Mouse (Mus musculus) liver, postnatal 0 days (tissue): ENCODE data around the gene Vps37d. TPM values are rescaled to one million over a fixed set of nuclear protein-coding genes. Genes with fewer than 3 reads are reported as not detected.
A peak's percentile ranks its signal among the peaks of the same experiment; 100 is the strongest.
"Not testable (repeated sequence)": the region's sequence is repeated elsewhere in the genome, so short reads cannot be mapped to it uniquely, and the experiment has no call there.

Source experiments
- ATAC-seq: fragments of 200-750 bp; cut with Nextera tagmentation; 2 replicates; pipeline ENCODE4 v1.8.0; 2017; ENCODE audit warnings: mild to moderate bottlenecking, moderate library complexity
- DNase-seq: peaks from one replicate; pipeline ENCODE4 v3.0.0-alpha.2; 2016
- H3K27ac ChIP-seq: fragments of 300-500 bp; sonication (generic); 2 replicates; pipeline ENCODE4 v1.5.1; 2014; ENCODE audit warnings: antibody characterized with exemption, moderate library complexity, mild to moderate bottlenecking, low read depth
- H3K27me3 ChIP-seq: fragments of 300-500 bp; sonication (generic); 2 replicates; pipeline ENCODE4 v1.6.1; 2014; ENCODE audit warnings: low read length, control low read depth, mixed read lengths; ENCODE audit not compliant: insufficient read depth
- H3K36me3 ChIP-seq: fragments of 300-500 bp; sonication (generic); replicated peaks from 2 replicates; pipeline ENCODE4 v1.6.1; 2014; ENCODE audit warnings: mild to moderate bottlenecking, control low read depth, low read length, moderate library complexity, mixed read lengths; ENCODE audit not compliant: insufficient read depth
- H3K4me1 ChIP-seq: fragments of 300-500 bp; sonication (generic); 2 replicates; pipeline ENCODE4 v1.6.1; 2014; ENCODE audit warnings: antibody characterized with exemption, mild to moderate bottlenecking, control low read depth; ENCODE audit not compliant: insufficient read depth
- H3K4me2 ChIP-seq: fragments of 300-500 bp; sonication (generic); 2 replicates; pipeline ENCODE4 v1.6.1; 2014; ENCODE audit warnings: low read depth, mild to moderate bottlenecking, low read length, moderate library complexity, mixed read lengths
- H3K4me3 ChIP-seq: fragments of 300-500 bp; sonication (generic); 2 replicates; pipeline ENCODE4 v1.5.1; 2014; ENCODE audit warnings: low read depth, low read length
- H3K9ac ChIP-seq: fragments of 300-500 bp; sonication (generic); replicated peaks from 2 replicates; pipeline ENCODE4 v1.6.1; 2014; ENCODE audit warnings: mild to moderate bottlenecking, moderate library complexity
- H3K9me3 ChIP-seq: fragments of 300-500 bp; sonication (generic); 2 replicates; pipeline ENCODE4 v1.6.1; 2016; ENCODE audit warnings: mild to moderate bottlenecking, control low read depth, low read length, mixed read lengths
- CTCF ChIP-seq: sonication (generic); IDR thresholded peaks from 2 replicates; pipeline ENCODE4 v1.5.1; 2016; ENCODE audit warnings: antibody characterized with exemption, low read depth
- EP300 ChIP-seq: IDR thresholded peaks from 2 replicates; pipeline ENCODE4 v1.6.1; 2016; ENCODE audit warnings: antibody characterized with exemption, low read depth, mild to moderate bottlenecking
- WGBS: fragments of 180-500 bp; shearing (Covaris S2); extraction: QIAGEN DNeasy Blood & Tissue Kit; methylation state at CpG from one replicate; pipeline ENCODE4 v1.1.7; 2014; ENCODE audit not compliant: insufficient replicate concordance; 5-methylcytosine and 5-hydroxymethylcytosine counted together
- polyA plus RNA-seq: library from polyadenylated mRNA; unstranded; fragments of >200 nt; fragmentation: Nextera tagmentation; extraction: Ambion mirVana; gene quantifications from 2 replicates; pipeline ENCODE4 v1.2.1, GENCODE M21; 2015

Vps37d gene
- polyA plus RNA-seq, 1 experiment from 2014 or later = 0.80 TPM

GRCm38 (mm10) chr5:135053356-135053755, 24.7 kb downstream of the Vps37d start:
- DNase-seq = no peak
- H3K4me1 ChIP-seq = no peaks in the 10 kb centered on the region
- H3K9me3 ChIP-seq = no peaks in the 10 kb centered on the region
- 80% methylated on average over 12 of the region's 12 CpGs for WGBS
- no peaks in the 10 kb centered on the region for H3K27me3 ChIP-seq
- H3K27ac ChIP-seq = no peak overlapping the region
- no peak for TF ChIP-seq CTCF
- TF ChIP-seq EP300 = no peak
- H3K4me3 ChIP-seq = no peak overlapping the region
- ATAC-seq = no peak
- peaks cover 26% of the 10 kb centered on the region for H3K36me3 ChIP-seq
- no peak overlapping the region for H3K4me2 ChIP-seq
- no peak overlapping the region for H3K9ac ChIP-seq

- 75% methylated on average over 6 of the region's 6 CpGs for WGBS
- not testable (repeated sequence) for DNase-seq, H3K4me1 ChIP-seq, H3K4me3 ChIP-seq, H3K4me2 ChIP-seq, H3K9me3 ChIP-seq, H3K27ac ChIP-seq, ATAC-seq, H3K27me3 ChIP-seq, H3K9ac ChIP-seq
- H3K36me3 ChIP-seq = peaks cover 14% of the 10 kb centered on the region
Observed at GRCm38 (mm10) chr5:135049268-135049667, 28.8 kb downstream of the Vps37d start.

GRCm38 (mm10) chr5:135048539-135048938, 29.5 kb downstream of the Vps37d start:
- TF ChIP-seq CTCF (no peak), EP300 (no peak)

GRCm38 (mm10) chr5:135044575-135044974, 33.5 kb downstream of the Vps37d start:
- Histone ChIP-seq H3K4me3 (no peak overlapping the region), H3K36me3 (peaks cover 5% of the 10 kb centered on the region; the same call in 1 of the 2 replicates), H3K9me3 (no peaks in the 10 kb centered on the region), H3K27ac (no peak overlapping the region), H3K4me2 (no peak overlapping the region), H3K27me3 (no peaks in the 10 kb centered on the region), H3K4me1 (peaks cover 15% of the 10 kb centered on the region), H3K9ac (no peak overlapping the region)
- DNase-seq (no peak), ATAC-seq (no peak)
- TF ChIP-seq EP300 (no peak), CTCF (no peak)
- 63% methylated on average over 3 of the region's 3 CpGs for WGBS

More at GRCm38 (mm10) chr5:135048539-135048938, 29.5 kb downstream of the Vps37d start:
- H3K4me2 ChIP-seq = no peak overlapping the region
- H3K9me3 ChIP-seq = no peaks in the 10 kb centered on the region
- peaks cover 7% of the 10 kb centered on the region for H3K36me3 ChIP-seq
- WGBS = 77% methylated on average over 5 of the region's 5 CpGs
- no peak for ATAC-seq
- no peaks in the 10 kb centered on the region for H3K27me3 ChIP-seq
- DNase-seq = no peak
- H3K9ac ChIP-seq = no peak overlapping the region
- H3K4me3 ChIP-seq = no peak overlapping the region
- H3K27ac ChIP-seq = no peak overlapping the region
- no peaks in the 10 kb centered on the region for H3K4me1 ChIP-seq

GRCm38 (mm10) chr5:135042105-135042788, 35.8 kb downstream of the Vps37d start:
- no peak overlapping the region for H3K9ac ChIP-seq
- peak overlapping the region; percentile 51 for H3K4me2 ChIP-seq
- no peaks in the 10 kb centered on the region for H3K27me3 ChIP-seq
- no peak for TF ChIP-seq CTCF
- no peak for TF ChIP-seq EP300
- ATAC-seq = peak; percentile 81
- H3K36me3 ChIP-seq = peaks cover 5% of the 10 kb centered on the region; the same call in 1 of the 2 replicates
- H3K9me3 ChIP-seq = no peaks in the 10 kb centered on the region
- DNase-seq = peak; percentile 52
- peak overlapping the region; percentile 34; the same call in 1 of the 2 replicates for H3K27ac ChIP-seq
- WGBS = 55% methylated on average over 18 of the region's 21 CpGs
- no peak overlapping the region for H3K4me3 ChIP-seq
- H3K4me1 ChIP-seq = peaks cover 15% of the 10 kb centered on the region

GRCm38 (mm10) chr5:135040777-135041176, 37.3 kb downstream of the Vps37d start:
- Histone ChIP-seq H3K4me1 (peaks cover 22% of the 10 kb centered on the region), H3K9ac (no peak overlapping the region; the same call in 1 of the 2 replicates), H3K4me2 (no peak overlapping the region), H3K27ac (no peak overlapping the region), H3K36me3 (peaks cover 3% of the 10 kb centered on the region; the same call in 1 of the 2 replicates), H3K9me3 (no peaks in the 10 kb centered on the region), H3K4me3 (no peak overlapping the region), H3K27me3 (no peaks in the 10 kb centered on the region)
- 57% methylated on average over 11 of the region's 11 CpGs for WGBS
- ATAC-seq (no peak), DNase-seq (no peak)
- no peak for TF ChIP-seq EP300
- TF ChIP-seq CTCF = no peak
